Mouse (Mus musculus) heart, postnatal 36 days (tissue): ENCODE measurements around the gene Tpcn1. TPM values are rescaled to one million over a fixed set of nuclear protein-coding genes. Genes with fewer than 3 reads are reported as not detected.

ENCODE experiments used
- DNase-seq, 2 experiments: peaks; one replicate each; pipeline ENCODE4 v3.0.0; 2021 to 2022
- intact Hi-C: fragments of 180-260 bp; cut with DNase I; formaldehyde crosslinking; loops from one replicate; pipeline ENCODE4 v1.15.1; 2025
- total RNA-seq, 2 experiments: library from RNA; stranded (reverse); gene quantifications; 2 replicates each; pipeline ENCODE4 v1.2.3; 2021

Gene Tpcn1
- total RNA-seq, 2 experiments from 2014 or later, result 32.5 to 36.0 TPM

- intact Hi-C loops, result no loop called here
- no peak for DNase-seq
Measured at GRCm38 (mm10) chr5:120583511-120583910, 5.0 kb downstream of the Tpcn1 start.

GRCm38 (mm10) chr5:120582002-120582401, 6.5 kb downstream of the Tpcn1 start:
- intact Hi-C loops, result no loop called here

GRCm38 (mm10) chr5:120579898-120580626, 8.4 kb downstream of the Tpcn1 start:
- DNase-seq, result no peak
- intact Hi-C loops, result no loop called here

More at GRCm38 (mm10) chr5:120582002-120582401, 6.5 kb downstream of the Tpcn1 start:
- no peak for DNase-seq

- intact Hi-C loops, result no loop called here
Measured at GRCm38 (mm10) chr5:120579211-120579897, 9.1 kb downstream of the Tpcn1 start.

GRCm38 (mm10) chr5:120578504-120579081, 9.9 kb downstream of the Tpcn1 start:
- intact Hi-C loops, result no loop called here
- peak; percentile 69 to 75 for DNase-seq

More at GRCm38 (mm10) chr5:120579211-120579897, 9.1 kb downstream of the Tpcn1 start:
- peak in 1 of 2 experiments; percentile 61 for DNase-seq

GRCm38 (mm10) chr5:120577935-120578441, 10.5 kb downstream of the Tpcn1 start:
- intact Hi-C loops, result no loop called here
- DNase-seq, result no peak

GRCm38 (mm10) chr5:120576781-120577301, 11.6 kb downstream of the Tpcn1 start:
- intact Hi-C loops, result no loop called here
- DNase-seq, result no peak

GRCm38 (mm10) chr5:120574469-120575063, 13.9 kb downstream of the Tpcn1 start:
- no peak for DNase-seq

GRCm38 (mm10) chr5:120571056-120571740, 17.3 kb downstream of the Tpcn1 start:
- intact Hi-C loops, result no loop called here
- DNase-seq, result no peak

More at GRCm38 (mm10) chr5:120574469-120575063, 13.9 kb downstream of the Tpcn1 start:
- intact Hi-C loops, result no loop called here

GRCm38 (mm10) chr5:120570289-120570897, 18.1 kb downstream of the Tpcn1 start:
- intact Hi-C loops, result no loop called here

GRCm38 (mm10) chr5:120569791-120570190, 18.7 kb downstream of the Tpcn1 start:
- no peak for DNase-seq
- intact Hi-C loops, result loop anchor here (2.0 kb wide), 1 partner anchor 17 kb away; no protein-coding TSS in a partner anchor

More at GRCm38 (mm10) chr5:120570289-120570897, 18.1 kb downstream of the Tpcn1 start:
- DNase-seq, result no peak

- intact Hi-C loops, result loop anchor here (2.0 kb wide), 1 partner anchor 18 kb away; no protein-coding TSS in a partner anchor
- DNase-seq, result no peak
Measured at GRCm38 (mm10) chr5:120568964-120569363, 19.5 kb downstream of the Tpcn1 start.

GRCm38 (mm10) chr5:120568336-120568768, 20.1 kb downstream of the Tpcn1 start:
- intact Hi-C loops, result loop anchor here (2.0 kb wide), 1 partner anchor 18 kb away; no protein-coding TSS in a partner anchor
- DNase-seq, result no peak

- intact Hi-C loops, result loop anchor here (2.0 kb wide), 1 partner anchor 19 kb away; no protein-coding TSS in a partner anchor
- no peak for DNase-seq
Measured at GRCm38 (mm10) chr5:120567761-120568211, 20.7 kb downstream of the Tpcn1 start.

- intact Hi-C loops, result no loop called here
- peak; percentile 52 to 68 for DNase-seq
Measured at GRCm38 (mm10) chr5:120567253-120567701, 21.2 kb downstream of the Tpcn1 start.

GRCm38 (mm10) chr5:120566681-120567252, 21.7 kb downstream of the Tpcn1 start:
- intact Hi-C loops, result no loop called here

GRCm38 (mm10) chr5:120566101-120566500, 22.4 kb downstream of the Tpcn1 start:
- no peak for DNase-seq
- intact Hi-C loops, result no loop called here

More at GRCm38 (mm10) chr5:120566681-120567252, 21.7 kb downstream of the Tpcn1 start:
- DNase-seq, result peak in 1 of 2 experiments; percentile 60

- intact Hi-C loops, result no loop called here
- no peak for DNase-seq
Measured at GRCm38 (mm10) chr5:120565171-120565905, 23.1 kb downstream of the Tpcn1 start.
